Mouse (Mus musculus) midbrain, embryonic 11.5 days (tissue): ENCODE data around the gene Lrfn4. TPM values are rescaled to one million over a fixed set of nuclear protein-coding genes. Genes with fewer than 3 reads are reported as not detected.
A peak's percentile ranks its signal among the peaks of the same experiment; 100 is the strongest.

Source experiments
- ATAC-seq: fragments of 200-750 bp; cut with Nextera tagmentation; 2 replicates; pipeline ENCODE4 v1.8.0; 2017; ENCODE audit warnings: moderate TSS enrichment, moderate library complexity; ENCODE audit not compliant: low FRiP score
- DNase-seq: peaks from one replicate; pipeline ENCODE4 v3.0.0; 2015; ENCODE audit warnings: low spot score; ENCODE audit errors: missing footprints
- H3K27ac ChIP-seq: fragments of 300-500 bp; sonication (generic); 2 replicates; pipeline ENCODE4 v1.5.1; 2014; ENCODE audit warnings: low read depth, low read length
- H3K27me3 ChIP-seq: fragments of 300-500 bp; sonication (generic); 2 replicates; pipeline ENCODE4 v1.6.1; 2014; ENCODE audit warnings: mild to moderate bottlenecking, low read length, moderate library complexity, mixed read lengths; ENCODE audit not compliant: control insufficient read depth, insufficient read depth
- H3K36me3 ChIP-seq: fragments of 300-500 bp; sonication (generic); 2 replicates; pipeline ENCODE4 v1.6.1; 2014; ENCODE audit warnings: mild to moderate bottlenecking, low read length, moderate library complexity, mixed read lengths; ENCODE audit not compliant: control insufficient read depth, insufficient read depth
- H3K4me1 ChIP-seq: fragments of 300-500 bp; sonication (generic); 2 replicates; pipeline ENCODE4 v1.6.1; 2014; ENCODE audit warnings: low read length; ENCODE audit not compliant: control insufficient read depth, insufficient read depth
- H3K4me2 ChIP-seq: fragments of 300-500 bp; sonication (generic); 2 replicates; pipeline ENCODE4 v1.6.1; 2014; ENCODE audit warnings: mild to moderate bottlenecking, moderate library complexity
- H3K4me3 ChIP-seq: fragments of 300-500 bp; sonication (generic); 2 replicates; pipeline ENCODE4 v1.5.1; 2014; ENCODE audit warnings: low read depth, low read length
- H3K9ac ChIP-seq: fragments of 300-500 bp; sonication (generic); 2 replicates; pipeline ENCODE4 v1.6.1; 2014; ENCODE audit warnings: low read length
- H3K9me3 ChIP-seq: fragments of 300-500 bp; sonication (generic); 2 replicates; pipeline ENCODE4 v1.6.1; 2016; ENCODE audit warnings: low read length; ENCODE audit not compliant: control insufficient read depth
- WGBS: fragments of 180-500 bp; shearing (Covaris S2); extraction: QIAGEN DNeasy Blood & Tissue Kit; methylation state at CpG from one replicate; pipeline ENCODE4 v1.1.7; 2014; 5-methylcytosine and 5-hydroxymethylcytosine counted together
- microRNA-seq: library from miRNA; unstranded; fragments of <30 nt; microRNA quantifications from one replicate; pipeline ENCODE4, GENCODE M21; 2017
- polyA plus RNA-seq: library from polyadenylated mRNA; unstranded; fragments of >200 nt; fragmentation: Nextera tagmentation; extraction: Ambion mirVana; gene quantifications from 2 replicates; pipeline ENCODE4 v1.2.1, GENCODE M21; 2014

Gene Lrfn4
- polyA plus RNA-seq, 1 experiment from 2014 or later, result 7.6 TPM

DNA sequence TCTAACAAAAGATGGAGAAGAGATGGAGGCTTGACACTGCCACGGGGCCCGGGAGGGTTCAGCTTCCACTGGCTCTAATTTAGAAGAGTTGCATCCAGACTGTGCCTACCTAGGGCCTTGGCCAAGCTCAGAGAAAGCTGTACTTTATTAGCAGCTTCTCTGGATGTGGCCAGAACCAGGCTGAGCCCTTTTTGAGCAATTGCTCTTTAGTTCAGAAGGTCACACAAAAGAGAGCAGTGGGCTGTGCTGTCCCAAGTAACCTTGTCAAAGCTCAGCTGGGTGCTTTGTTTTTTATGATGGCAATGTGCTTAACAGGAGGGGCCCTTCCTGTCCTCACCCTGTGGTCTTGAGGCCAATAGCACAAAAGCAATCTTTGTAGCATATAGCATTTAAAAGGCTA lies 47.8 kb downstream of the Lrfn4 start:
- Histone ChIP-seq H3K4me3 (no peak overlapping the region), H3K4me1 (peaks cover 2% of the 10 kb centered on the region; the same call in 1 of the 2 replicates), H3K27me3 (no peaks in the 10 kb centered on the region), H3K27ac (no peak overlapping the region), H3K9ac (no peak overlapping the region), H3K9me3 (no peaks in the 10 kb centered on the region), H3K4me2 (no peak overlapping the region), H3K36me3 (no peaks in the 10 kb centered on the region)
- peak; percentile 61 for DNase-seq
- 93% methylated on average over 2 of the region's 2 CpGs for WGBS
- no peak for ATAC-seq

GRCm38 (mm10) chr19:4566880-4567279 lies 48.6 kb downstream of the Lrfn4 start:
- Histone ChIP-seq H3K4me3 (no peak overlapping the region), H3K27me3 (no peaks in the 10 kb centered on the region), H3K27ac (no peak overlapping the region), H3K9ac (no peak overlapping the region), H3K4me1 (peaks cover under 1% of the 10 kb centered on the region; the same call in 1 of the 2 replicates), H3K4me2 (no peak overlapping the region), H3K9me3 (no peaks in the 10 kb centered on the region), H3K36me3 (no peaks in the 10 kb centered on the region)
- WGBS, result 78% methylated on average over 2 of the region's 2 CpGs
- ATAC-seq, result no peak
- DNase-seq, result peak; percentile 33

DNA sequence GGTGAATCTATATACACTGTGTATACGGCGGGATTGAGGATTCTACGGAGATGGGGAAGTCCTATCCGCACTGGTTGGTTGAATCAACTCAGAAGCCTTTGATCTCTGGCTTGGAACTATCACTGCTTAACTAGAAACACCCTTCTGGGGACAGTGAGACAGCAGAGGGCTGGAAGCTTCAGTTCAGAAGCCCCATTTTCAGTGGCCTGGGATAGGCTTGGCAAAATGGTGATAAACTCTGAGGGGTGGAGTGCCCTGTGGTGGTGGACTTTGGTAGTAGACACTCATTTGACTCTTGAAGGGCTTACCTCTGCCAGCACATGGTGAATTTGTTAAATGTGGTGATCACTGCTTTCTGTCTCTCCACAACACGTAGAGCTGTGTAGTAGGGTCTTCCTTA lies 49.8 kb downstream of the Lrfn4 start:
- 90% methylated on average over 5 of the region's 5 CpGs for WGBS
- no peaks in the 10 kb centered on the region for H3K4me1 ChIP-seq
- H3K27ac ChIP-seq, result no peak overlapping the region
- no peak overlapping the region for H3K4me2 ChIP-seq
- H3K36me3 ChIP-seq, result no peaks in the 10 kb centered on the region
- no peak for DNase-seq
- no peak overlapping the region for H3K9ac ChIP-seq
- no peaks in the 10 kb centered on the region for H3K27me3 ChIP-seq
- no peak overlapping the region for H3K4me3 ChIP-seq
- no peaks in the 10 kb centered on the region for H3K9me3 ChIP-seq
- no peak for ATAC-seq

Small RNAs within 50 kb of the gene (microRNA-seq; reads per million reads assigned to microRNA genes)
- 1.7 reads per million for gene Mir6986

Other genes with a start within 250 kb of the Lrfn4 start
- gene Kdm2a, start 217.4 kb downstream of the Lrfn4 start, polyA plus RNA-seq, result 34.9 and 42.0 TPM in 2 replicates
- 10.9 and 11.1 TPM in 2 replicates for gene Rhod, start 176.2 kb downstream of the Lrfn4 start, polyA plus RNA-seq
- gene Syt12, start 138.2 kb downstream of the Lrfn4 start, polyA plus RNA-seq, result 0.62 and 1.0 TPM in 2 replicates
- gene 2010003K11Rik, start 117.1 kb downstream of the Lrfn4 start, polyA plus RNA-seq, result not detected in 2 replicates
- gene Pcx, start 105.2 kb downstream of the Lrfn4 start, polyA plus RNA-seq, result 13.8 and 14.0 TPM in 2 replicates
- 61.0 and 68.7 TPM in 2 replicates for gene Rce1, start 10.0 kb upstream of the Lrfn4 start, polyA plus RNA-seq
- 2.3 and 3.4 TPM in 2 replicates for gene Gm960, start 83.0 kb upstream of the Lrfn4 start, polyA plus RNA-seq
- gene Sptbn2, start 95.5 kb upstream of the Lrfn4 start, polyA plus RNA-seq, result 13.4 and 14.0 TPM in 2 replicates
- gene Rbm4b, start 140.8 kb upstream of the Lrfn4 start, polyA plus RNA-seq, result 137 and 152 TPM in 2 replicates
- gene Rbm4, start 178.2 kb upstream of the Lrfn4 start, polyA plus RNA-seq, result 108 and 111 TPM in 2 replicates
- gene Gm21992, start 195.9 kb upstream of the Lrfn4 start, polyA plus RNA-seq, result 12.9 and 27.2 TPM in 2 replicates
- gene Rbm14, start 196.0 kb upstream of the Lrfn4 start, polyA plus RNA-seq, result 108 and 113 TPM in 2 replicates
- gene Ccs, start 223.7 kb upstream of the Lrfn4 start, polyA plus RNA-seq, result 34.1 and 35.6 TPM in 2 replicates
- 0.07 and 0.11 TPM in 2 replicates for gene Ccdc87, start 223.7 kb upstream of the Lrfn4 start, polyA plus RNA-seq
- gene Ctsf, start 239.5 kb upstream of the Lrfn4 start, polyA plus RNA-seq, result 34.1 and 34.9 TPM in 2 replicates